Mouse (Mus musculus) liver, embryonic 14.5 days (tissue): ENCODE results near the gene Rbp1. TPM values are rescaled to one million over a fixed set of nuclear protein-coding genes. Genes with fewer than 3 reads are reported as not detected.

Experiments used
- ATAC-seq: fragments of 200-750 bp; cut with Nextera tagmentation; 2 replicates; pipeline ENCODE4 v1.8.0; 2017; ENCODE audit warnings: moderate number of reproducible peaks, mild to moderate bottlenecking, moderate library complexity; ENCODE audit not compliant: insufficient read depth
- DNase-seq, 3 experiments: peaks; one replicate each; pipeline ENCODE4 v3.0.0-alpha.2; 2012 to 2013; ENCODE audit warnings: low read depth in 3 of 3, low spot score in 3 of 3
- H3K27ac ChIP-seq: fragments of 300-500 bp; sonication (generic); 2 replicates; pipeline ENCODE4 v1.5.1; 2014; ENCODE audit warnings: moderate library complexity, mild to moderate bottlenecking, control low read depth, inconsistent platforms
- H3K27me3 ChIP-seq: fragments of 300-500 bp; sonication (generic); 2 replicates; pipeline ENCODE4 v1.6.1; 2014; ENCODE audit warnings: mild to moderate bottlenecking, low read length, moderate library complexity; ENCODE audit not compliant: control insufficient read depth, insufficient read depth
- H3K36me3 ChIP-seq: fragments of 300-500 bp; sonication (generic); replicated peaks from 2 replicates; pipeline ENCODE4 v1.6.1; 2014; ENCODE audit warnings: low read depth; ENCODE audit not compliant: control insufficient read depth, insufficient read depth
- H3K4me1 ChIP-seq, 2 experiments: fragments of 200-500 bp in 1 of 2; fragments of 300-500 bp in 1 of 2; sonication (generic) in 1 of 2; replicated peaks; 2 replicates each; pipeline ENCODE4 v1.6.1; 2012 to 2014; ENCODE audit warnings: antibody characterized with exemption in 1 of 2, inconsistent platforms in 1 of 2, low read length in 1 of 2; ENCODE audit not compliant: control insufficient read depth in 2 of 2, insufficient read depth in 2 of 2
- H3K4me2 ChIP-seq: fragments of 300-500 bp; sonication (generic); 2 replicates; pipeline ENCODE4 v1.6.1; 2014; ENCODE audit warnings: low read depth, mild to moderate bottlenecking, control low read depth, moderate library complexity
- H3K4me3 ChIP-seq, 2 experiments: fragments of 200-500 bp in 1 of 2; fragments of 300-500 bp in 1 of 2; sonication (generic) in 1 of 2; 2 replicates each; pipeline ENCODE4 v1.5.1; 2012 to 2014; ENCODE audit warnings: low read depth in 2 of 2, low read length in 2 of 2, mild to moderate bottlenecking in 2 of 2, control low read depth in 1 of 2, inconsistent platforms in 1 of 2, moderate library complexity in 1 of 2; ENCODE audit not compliant: insufficient read depth in 1 of 2
- H3K9ac ChIP-seq: fragments of 300-500 bp; sonication (generic); replicated peaks from 2 replicates; pipeline ENCODE4 v1.6.1; 2014; ENCODE audit warnings: mild to moderate bottlenecking, control low read depth, moderate library complexity
- H3K9me3 ChIP-seq: fragments of 300-500 bp; sonication (generic); 2 replicates; pipeline ENCODE4 v1.6.1; 2016; ENCODE audit warnings: low read length, mixed read lengths; ENCODE audit not compliant: control insufficient read depth
- CTCF ChIP-seq: IDR thresholded peaks from 2 replicates; pipeline ENCODE4 v1.5.1; 2016; ENCODE audit warnings: antibody characterized with exemption, low read depth, control low read depth
- EP300 ChIP-seq: IDR thresholded peaks from 2 replicates; pipeline ENCODE4 v1.6.1; 2016; ENCODE audit warnings: antibody characterized with exemption, low read depth
- WGBS: fragments of 180-500 bp; shearing (Covaris S2); extraction: QIAGEN DNeasy Blood & Tissue Kit; methylation state at CpG from one replicate; pipeline ENCODE4 v1.1.7; 2014; ENCODE audit not compliant: insufficient replicate concordance; 5-methylcytosine and 5-hydroxymethylcytosine counted together
- polyA plus RNA-seq, 2 experiments: library from polyadenylated mRNA; depleted of rRNA in 1 of 2; stranded (reverse) in 1 of 2; unstranded in 1 of 2; fragments of >200 nt; fragmentation: Nextera tagmentation in 1 of 2; extraction: Ambion mirVana in 1 of 2; gene quantifications; 2 replicates each; pipeline versions ENCODE4 v1.2.1 to v1.2.3; 2012 to 2014

The Rbp1 gene
- polyA plus RNA-seq, 2 experiments, result 32.0 to 35.5 TPM

DNA sequence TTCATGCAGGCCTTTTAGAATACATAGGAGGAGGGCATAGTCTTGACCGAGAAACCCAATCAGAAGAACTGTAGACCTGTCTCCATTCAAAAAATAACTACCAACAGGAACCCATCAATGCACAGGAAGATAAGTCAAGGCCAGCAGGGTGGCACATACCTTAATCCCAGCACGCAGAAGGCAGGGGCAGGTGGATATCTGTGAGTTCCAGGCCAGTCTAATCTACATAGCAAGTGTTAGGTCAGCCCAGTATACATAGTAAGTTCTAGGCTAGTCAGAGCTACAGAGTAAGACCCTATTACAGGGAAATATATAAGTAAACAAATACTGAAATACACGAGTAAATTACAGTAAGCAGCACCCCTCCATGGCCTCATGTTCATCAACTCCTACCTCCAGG lies 24.9 kb upstream of the Rbp1 start:
- 70% methylated on average over 3 of the region's 3 CpGs for WGBS
- Histone ChIP-seq H3K36me3 (no peaks in the 10 kb centered on the region; the same call in 1 of the 2 replicates), H3K4me3 (no peak overlapping the region)

DNA sequence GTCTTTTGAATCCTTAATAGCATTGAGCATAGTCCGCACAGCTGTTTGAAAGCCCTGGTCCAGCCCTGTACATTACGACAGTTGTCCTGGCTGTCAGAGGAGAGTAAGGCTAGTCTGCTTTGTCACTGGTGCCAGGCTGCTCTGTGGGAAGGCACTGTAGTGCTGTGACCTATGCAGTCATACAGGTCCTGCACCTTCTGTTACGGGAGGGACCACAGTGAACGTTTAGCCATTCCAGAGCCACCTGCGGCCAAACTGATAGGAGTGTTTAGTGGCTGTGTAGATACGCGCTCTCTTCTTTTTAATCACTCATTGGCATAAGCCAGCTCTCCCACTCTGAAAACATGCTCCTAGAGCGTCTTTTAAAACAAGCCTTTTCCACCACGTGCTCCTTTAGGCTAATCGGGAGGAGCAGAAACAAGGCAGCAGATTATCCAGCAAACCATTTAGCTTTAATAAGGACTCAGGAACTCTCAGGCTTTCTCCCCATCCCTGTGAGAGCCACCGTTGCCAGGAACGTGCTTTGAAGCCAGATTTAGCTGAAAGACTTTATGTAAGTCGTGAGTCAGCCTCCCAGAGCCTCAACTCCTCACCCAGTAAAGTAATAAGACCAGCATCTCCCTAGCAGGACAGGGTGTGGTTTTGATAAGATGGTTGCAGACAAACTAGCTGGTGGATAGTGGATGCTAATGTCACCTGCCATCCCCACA lies 22.4 kb upstream of the Rbp1 start:
- peaks cover 2% of the 10 kb centered on the region; the same call in 1 of the 2 replicates for H3K36me3 ChIP-seq
- H3K9me3 ChIP-seq, result no peaks in the 10 kb centered on the region
- TF ChIP-seq EP300 (no peak), CTCF (no peak)
- H3K4me1 ChIP-seq, result peaks cover 0 to 4% of the 10 kb centered on the region in 2 experiments; a peak in 1 of 4 replicates
- H3K27me3 ChIP-seq, result no peaks in the 10 kb centered on the region
- WGBS, result 74% methylated on average over 13 of the region's 13 CpGs
- no peak for ATAC-seq
- H3K4me2 ChIP-seq, result no peak overlapping the region
- no peak overlapping the region for H3K27ac ChIP-seq
- H3K4me3 ChIP-seq, result no peak overlapping the region
- no peak overlapping the region for H3K9ac ChIP-seq
- no peak for DNase-seq

More for the DNA sequence above, 24.9 kb upstream of the Rbp1 start:
- Histone ChIP-seq H3K4me2 (no peak overlapping the region), H3K9me3 (no peaks in the 10 kb centered on the region), H3K27ac (no peak overlapping the region), H3K27me3 (no peaks in the 10 kb centered on the region), H3K9ac (no peak overlapping the region), H3K4me1 (peaks cover 0 to 4% of the 10 kb centered on the region in 2 experiments; a peak in 1 of 4 replicates)
- DNase-seq (no peak), ATAC-seq (no peak)
- TF ChIP-seq CTCF (no peak), EP300 (no peak)

DNA sequence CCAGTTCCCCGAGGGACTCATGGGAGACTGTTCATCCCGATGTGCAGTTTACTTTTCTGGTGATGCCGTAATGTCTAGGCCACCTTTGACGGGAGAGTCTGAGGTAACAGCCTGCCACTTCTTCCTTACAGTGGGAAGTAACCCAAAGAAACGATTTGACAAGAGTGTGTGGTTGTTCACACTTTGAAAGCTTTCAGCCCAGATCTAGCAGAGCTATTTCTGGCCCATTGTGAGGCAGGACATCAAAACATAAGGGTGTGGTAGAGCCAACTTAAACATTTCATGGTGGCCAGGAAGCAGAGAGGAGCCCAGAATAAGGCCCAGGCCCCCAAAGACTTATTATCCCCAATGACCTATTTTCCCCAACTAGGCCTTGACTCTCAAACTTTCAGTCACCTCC lies 21.1 kb upstream of the Rbp1 start:
- DNase-seq (no peak), ATAC-seq (no peak)
- Histone ChIP-seq H3K4me2 (no peak overlapping the region), H3K36me3 (peaks cover 5% of the 10 kb centered on the region; the same call in 1 of the 2 replicates), H3K27ac (no peak overlapping the region), H3K27me3 (no peaks in the 10 kb centered on the region), H3K9me3 (no peaks in the 10 kb centered on the region), H3K4me1 (peaks cover 0 to 4% of the 10 kb centered on the region in 2 experiments; a peak in 1 of 4 replicates), H3K9ac (no peak overlapping the region), H3K4me3 (no peak overlapping the region)
- WGBS, result 66% methylated on average over 5 of the region's 5 CpGs
- TF ChIP-seq EP300 (no peak), CTCF (no peak)

DNA sequence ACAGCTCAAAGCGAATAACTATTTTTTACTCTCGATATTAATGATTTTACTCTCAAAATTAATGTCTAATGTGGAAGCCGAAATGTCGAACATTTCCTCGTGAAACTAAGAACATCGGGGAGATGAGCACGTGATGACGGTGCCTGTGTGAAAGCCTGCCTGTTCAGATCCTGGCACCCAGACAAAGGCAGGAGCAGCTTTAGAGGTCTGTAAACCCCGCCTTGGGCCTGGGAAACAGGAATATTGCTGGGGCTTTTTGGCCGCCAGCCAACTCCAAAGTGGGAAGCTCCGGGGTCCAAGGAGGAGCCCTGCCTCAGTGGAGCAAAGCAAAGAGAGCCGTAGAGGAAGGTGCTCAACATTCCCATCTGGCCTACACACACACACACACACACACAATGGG lies 15.0 kb upstream of the Rbp1 start:
- Histone ChIP-seq H3K27ac (no peak overlapping the region), H3K9me3 (no peaks in the 10 kb centered on the region), H3K4me3 (no peak overlapping the region), H3K9ac (no peak overlapping the region), H3K4me1 (no peaks in the 10 kb centered on the region), H3K36me3 (peaks cover 5% of the 10 kb centered on the region; the same call in 1 of the 2 replicates), H3K4me2 (no peak overlapping the region), H3K27me3 (no peaks in the 10 kb centered on the region)
- no peak for TF ChIP-seq EP300
- TF ChIP-seq CTCF, result no peak
- DNase-seq (no peak), ATAC-seq (no peak)
- WGBS, result 83% methylated on average over 12 of the region's 12 CpGs

DNA sequence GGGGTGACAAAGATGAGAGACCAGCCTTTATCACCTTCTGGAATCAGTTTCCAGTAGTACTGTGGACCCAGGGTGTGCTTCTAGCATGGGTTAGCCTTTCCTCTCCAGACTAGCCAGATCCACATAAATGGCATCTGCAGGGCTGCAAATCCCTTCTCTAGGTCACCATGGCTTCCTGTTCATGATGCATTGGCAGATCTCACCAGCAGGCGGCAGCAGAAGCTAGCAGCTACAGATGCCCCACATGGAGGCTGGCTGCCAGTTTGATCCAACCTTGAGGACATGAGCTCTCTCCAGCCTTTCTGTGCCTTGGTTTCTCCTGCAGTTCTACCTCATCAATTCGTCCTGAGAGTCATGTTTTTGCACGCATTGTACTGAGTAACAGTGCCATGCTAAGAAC lies 13.6 kb upstream of the Rbp1 start:
- H3K9ac ChIP-seq, result no peak overlapping the region
- no peak overlapping the region for H3K4me2 ChIP-seq
- H3K9me3 ChIP-seq, result no peaks in the 10 kb centered on the region
- H3K4me3 ChIP-seq, result no peak overlapping the region
- DNase-seq (peak; percentile 26 to 37 (median 30)), ATAC-seq (peak; percentile 21; the same call in 1 of the 2 replicates)
- TF ChIP-seq EP300, result no peak
- peak; percentile 96 for TF ChIP-seq CTCF
- WGBS, result 33% methylated on average over 3 of the region's 3 CpGs
- no peaks in the 10 kb centered on the region for H3K27me3 ChIP-seq
- no peaks in the 10 kb centered on the region for H3K4me1 ChIP-seq
- peaks cover 2% of the 10 kb centered on the region; the same call in 1 of the 2 replicates for H3K36me3 ChIP-seq
- H3K27ac ChIP-seq, result no peak overlapping the region
